Mouse (Mus musculus) neural tube, embryonic 13.5 days (tissue): ENCODE data around the gene Rps11. TPM values are rescaled to one million over a fixed set of nuclear protein-coding genes. Genes with fewer than 3 reads are reported as not detected.
"Not testable (repeated sequence)": the region's sequence is repeated elsewhere in the genome, so short reads cannot be mapped to it uniquely, and the experiment has no call there.

Source experiments
- ATAC-seq: fragments of 200-750 bp; cut with Nextera tagmentation; 2 replicates; pipeline ENCODE4 v1.8.0; 2017; ENCODE audit warnings: low read depth, mild to moderate bottlenecking, moderate TSS enrichment, moderate library complexity
- H3K27ac ChIP-seq: fragments of 300-500 bp; sonication (generic); replicated peaks from 2 replicates; pipeline ENCODE4 v1.5.1; 2015; ENCODE audit warnings: moderate library complexity, mild to moderate bottlenecking, inconsistent platforms
- H3K27me3 ChIP-seq: fragments of 300-500 bp; sonication (generic); 2 replicates; pipeline ENCODE4 v1.6.1; 2015; ENCODE audit warnings: mild to moderate bottlenecking, inconsistent platforms
- H3K36me3 ChIP-seq: fragments of 300-500 bp; sonication (generic); 2 replicates; pipeline ENCODE4 v1.6.1; 2015; ENCODE audit warnings: mild to moderate bottlenecking, inconsistent platforms
- H3K4me1 ChIP-seq: fragments of 300-500 bp; sonication (generic); replicated peaks from 2 replicates; pipeline ENCODE4 v1.6.1; 2015; ENCODE audit warnings: inconsistent platforms
- H3K4me2 ChIP-seq: fragments of 300-500 bp; sonication (generic); 2 replicates; pipeline ENCODE4 v1.6.1; 2015; ENCODE audit warnings: inconsistent platforms, mild to moderate bottlenecking, moderate library complexity
- H3K4me3 ChIP-seq: fragments of 300-500 bp; sonication (generic); 2 replicates; pipeline ENCODE4 v1.5.1; 2015; ENCODE audit warnings: mild to moderate bottlenecking, inconsistent platforms
- H3K9ac ChIP-seq: fragments of 300-500 bp; sonication (generic); 2 replicates; pipeline ENCODE4 v1.6.1; 2015; ENCODE audit warnings: moderate library complexity, mild to moderate bottlenecking, inconsistent platforms
- H3K9me3 ChIP-seq: fragments of 300-500 bp; sonication (generic); 2 replicates; pipeline ENCODE4 v1.6.1; 2016; ENCODE audit warnings: inconsistent platforms
- WGBS: fragments of 180-500 bp; shearing (Covaris S2); methylation state at CpG from one replicate; pipeline ENCODE4 v1.1.7; 2015; 5-methylcytosine and 5-hydroxymethylcytosine counted together
- polyA plus RNA-seq: library from polyadenylated mRNA; unstranded; fragments of >200 nt; fragmentation: Nextera tagmentation; extraction: Ambion mirVana; gene quantifications from 2 replicates; pipeline ENCODE4 v1.2.1, GENCODE M21; 2015

The Rps11 gene
- polyA plus RNA-seq = 920 and 971 TPM in 2 replicates

GRCm38 (mm10) chr7:45124224-45125143 lies at the start of gene Rps11:
Gene Rps11 (minus strand): TSS chr7:45124439.
- Histone ChIP-seq H3K4me1 (peaks cover 61% of the 10 kb centered on the region), H3K4me3 (peak within 1 kb of the TSS; percentile 92), H3K36me3 (peaks cover 65% of the 10 kb centered on the region), H3K27me3 (no peaks in the 10 kb centered on the region), H3K27ac (peak within 1 kb of the TSS; percentile 91), H3K9me3 (no peaks in the 10 kb centered on the region), H3K9ac (peak within 1 kb of the TSS; percentile 97), H3K4me2 (peak within 1 kb of the TSS; percentile 82)
- under 1% methylated on average over 59 of the region's 59 CpGs for WGBS
- peak; percentile 89 for ATAC-seq

GRCm38 (mm10) chr7:45173772-45174171 lies 49.5 kb upstream of the Rps11 start:
- not testable (repeated sequence) for H3K4me2 ChIP-seq, H3K36me3 ChIP-seq, H3K27ac ChIP-seq, H3K9me3 ChIP-seq, ATAC-seq, H3K4me3 ChIP-seq, H3K9ac ChIP-seq
- Histone ChIP-seq H3K4me1 (peaks cover 15% of the 10 kb centered on the region), H3K27me3 (peaks cover 96% of the 10 kb centered on the region)
- WGBS = 50% methylated on average over 1 of the region's 1 CpGs

GRCm38 (mm10) chr7:45172974-45173373 lies 48.7 kb upstream of the Rps11 start:
- Histone ChIP-seq H3K9ac (no peak overlapping the region), H3K9me3 (no peaks in the 10 kb centered on the region), H3K4me1 (peaks cover 23% of the 10 kb centered on the region), H3K4me2 (no peak overlapping the region), H3K4me3 (no peak overlapping the region), H3K27me3 (peaks cover 96% of the 10 kb centered on the region), H3K36me3 (no peaks in the 10 kb centered on the region), H3K27ac (no peak overlapping the region)
- no peak for ATAC-seq
- WGBS = 52% methylated on average over 7 of the region's 7 CpGs

- WGBS = 89% methylated on average over 3 of the region's 3 CpGs
- Histone ChIP-seq H3K27me3 (peaks cover 96% of the 10 kb centered on the region), H3K4me1 (peaks cover 15% of the 10 kb centered on the region), H3K36me3 (no peaks in the 10 kb centered on the region), H3K4me2 (no peak overlapping the region), H3K9me3 (no peaks in the 10 kb centered on the region), H3K4me3 (no peak overlapping the region), H3K27ac (no peak overlapping the region), H3K9ac (no peak overlapping the region)
- no peak for ATAC-seq
Observed at GRCm38 (mm10) chr7:45169495-45169894, 45.3 kb upstream of the Rps11 start.

- ATAC-seq = no peak
- H3K4me3 ChIP-seq = 0 out of 2 replicates have a peak overlapping the region, but pooled peaks have one; percentile 3
- peaks cover 23% of the 10 kb centered on the region for H3K4me1 ChIP-seq
- WGBS = 4% methylated on average over 24 of the region's 24 CpGs
- H3K9me3 ChIP-seq = no peaks in the 10 kb centered on the region
- no peak overlapping the region for H3K27ac ChIP-seq
- H3K27me3 ChIP-seq = peaks cover 97% of the 10 kb centered on the region
- H3K9ac ChIP-seq = no peak overlapping the region
- H3K4me2 ChIP-seq = peak overlapping the region; percentile 29
- no peaks in the 10 kb centered on the region for H3K36me3 ChIP-seq
Observed at GRCm38 (mm10) chr7:45168656-45169055, 44.4 kb upstream of the Rps11 start.

GRCm38 (mm10) chr7:45167761-45168445 lies 43.7 kb upstream of the Rps11 start:
- no peak overlapping the region for H3K4me3 ChIP-seq
- H3K27me3 ChIP-seq = peaks cover 100% of the 10 kb centered on the region
- no peak overlapping the region for H3K27ac ChIP-seq
- ATAC-seq = no peak
- no peaks in the 10 kb centered on the region for H3K36me3 ChIP-seq
- H3K9me3 ChIP-seq = no peaks in the 10 kb centered on the region
- 3% methylated on average over 19 of the region's 19 CpGs for WGBS
- peak overlapping the region; percentile 18; the same call in 1 of the 2 replicates for H3K4me2 ChIP-seq
- H3K9ac ChIP-seq = no peak overlapping the region
- peaks cover 24% of the 10 kb centered on the region for H3K4me1 ChIP-seq

GRCm38 (mm10) chr7:45166950-45167401 lies 42.7 kb upstream of the Rps11 start:
- Histone ChIP-seq H3K9me3 (no peaks in the 10 kb centered on the region), H3K27me3 (peaks cover 96% of the 10 kb centered on the region), H3K36me3 (no peaks in the 10 kb centered on the region), H3K4me1 (peaks cover 32% of the 10 kb centered on the region), H3K9ac (no peak overlapping the region), H3K4me2 (no peak overlapping the region), H3K27ac (no peak overlapping the region), H3K4me3 (no peak overlapping the region)
- ATAC-seq = no peak
- WGBS = 28% methylated on average over 9 of the region's 10 CpGs

- Histone ChIP-seq H3K4me2 (no peak overlapping the region), H3K27ac (no peak overlapping the region), H3K9ac (no peak overlapping the region), H3K4me3 (no peak overlapping the region), H3K4me1 (peaks cover 35% of the 10 kb centered on the region), H3K27me3 (peaks cover 84% of the 10 kb centered on the region), H3K9me3 (no peaks in the 10 kb centered on the region), H3K36me3 (0 out of 2 replicates have a peak, but pooled peaks cover 3% of the 10 kb centered on the region)
- no peak for ATAC-seq
- 42% methylated on average over 11 of the region's 11 CpGs for WGBS
Observed at GRCm38 (mm10) chr7:45165701-45166100, 41.5 kb upstream of the Rps11 start.

GRCm38 (mm10) chr7:45164833-45165232 lies 40.6 kb upstream of the Rps11 start:
- peaks cover 12% of the 10 kb centered on the region for H3K36me3 ChIP-seq
- H3K4me1 ChIP-seq = peaks cover 35% of the 10 kb centered on the region
- WGBS = 59% methylated on average over 5 of the region's 5 CpGs

GRCm38 (mm10) chr7:45163735-45164490 lies 39.7 kb upstream of the Rps11 start, which contains the start of gene Slc17a7:
Gene Slc17a7 (plus strand): TSS chr7:45163949.
- H3K27me3 ChIP-seq = peaks cover 66% of the 10 kb centered on the region
- H3K4me2 ChIP-seq = peak within 1 kb of the TSS; percentile 67
- H3K9me3 ChIP-seq = no peaks in the 10 kb centered on the region
- WGBS = 2% methylated on average over 41 of the region's 41 CpGs
- H3K9ac ChIP-seq = peak within 1 kb of the TSS; percentile 62
- peak within 1 kb of the TSS; percentile 37 for H3K4me3 ChIP-seq
- ATAC-seq = no peak
- H3K4me1 ChIP-seq = peaks cover 35% of the 10 kb centered on the region
- H3K27ac ChIP-seq = no peak within 1 kb of the TSS
- H3K36me3 ChIP-seq = peaks cover 21% of the 10 kb centered on the region

More at GRCm38 (mm10) chr7:45164833-45165232, 40.6 kb upstream of the Rps11 start:
- peaks cover 75% of the 10 kb centered on the region for H3K27me3 ChIP-seq
- no peaks in the 10 kb centered on the region for H3K9me3 ChIP-seq
- H3K4me2 ChIP-seq = no peak overlapping the region
- ATAC-seq = no peak
- H3K9ac ChIP-seq = no peak overlapping the region
- H3K4me3 ChIP-seq = no peak overlapping the region
- no peak overlapping the region for H3K27ac ChIP-seq

GRCm38 (mm10) chr7:45162996-45163615 lies 38.9 kb upstream of the Rps11 start:
- H3K4me2 ChIP-seq = no peak overlapping the region
- no peak for ATAC-seq
- no peak overlapping the region for H3K4me3 ChIP-seq
- H3K9me3 ChIP-seq = no peaks in the 10 kb centered on the region
- H3K4me1 ChIP-seq = peaks cover 27% of the 10 kb centered on the region
- no peak overlapping the region for H3K27ac ChIP-seq
- WGBS = 73% methylated on average over 9 of the region's 9 CpGs
- peaks cover 29% of the 10 kb centered on the region for H3K36me3 ChIP-seq
- no peak overlapping the region for H3K9ac ChIP-seq
- peaks cover 58% of the 10 kb centered on the region for H3K27me3 ChIP-seq
